Mouse (Mus musculus): ENCODE measurements around the gene Gm3045.

- TF ChIP-seq CTCF (IDR thresholded peaks at IDR 0.05; ENCODE audit: control insufficient read depth, insufficient read depth, insufficient replicate concordance, low read depth, low read length) (no peak), POLR2A (IDR thresholded peaks at IDR 0.05; ENCODE audit: control insufficient read depth, low read depth, low read length) (no peak)
Observed at GRCm38 (mm10) chr13:56449239-56450030, 23.0 kb downstream of the Gm3045 start.
